Comparison of ENCODE assay signal across 7 mouse cellular contexts in genomic region chr2:113469096-113469883, GRCm38 (mm10).
DNase-seq lines count a peak whose midpoint lies in the region; ATAC-seq lines count a peak whose summit lies in the region.

No protein-coding gene starts in this region.

- ATAC-seq in megakaryocyte progenitor cell, adult 5-6 weeks (replicated peaks; ENCODE audit: poor library complexity), result peak; percentile 83

- intact Hi-C loops in left cerebral cortex, postnatal 14 days (cut with DNase I), result loop anchor here (1.0 to 5.0 kb wide), 3 partner anchors 37 to 162 kb away; no protein-coding TSS in a partner anchor

- DNase-seq in left cerebral cortex, postnatal 14 days (ENCODE audit: low spot score in 2 of 2), result peak; percentile 44 to 52
- DNase-seq in left cerebral cortex, adult 9 months (ENCODE audit: low spot score in 2 of 2), result no peak
- peak; percentile 25 to 40 for DNase-seq in B cell, adult 2 months
- peak; percentile 33 for DNase-seq in Muller cell, postnatal 12 days (ENCODE audit: inconsistent ontology term)
- DNase-seq in fibroblast of lung, adult 2 months (ENCODE audit: low read depth), result peak; percentile 46
- DNase-seq in natural killer cell, adult 2 months (ENCODE audit: low spot score in 2 of 2), result no peak

Comparison
In these comparisons a context has a peak if more than half of its experiments do, and no peak if none do; other contexts are left out.
1. DNase-seq: peak in left cerebral cortex, postnatal 14 days (2 of 2), B cell, adult 2 months (2 of 2), Muller cell, postnatal 12 days (single experiment) and fibroblast of lung, adult 2 months (single experiment); none in left cerebral cortex, adult 9 months (0 of 2) and natural killer cell, adult 2 months (0 of 2).